Mouse (Mus musculus) embryonic facial prominence, embryonic 13.5 days (tissue): ENCODE results near the gene Cyp11a1. TPM values are rescaled to one million over a fixed set of nuclear protein-coding genes. Genes with fewer than 3 reads are reported as not detected.

ENCODE experiments used
- ATAC-seq: fragments of 200-750 bp; cut with Nextera tagmentation; 2 replicates; pipeline ENCODE4 v1.8.0; 2017; ENCODE audit warnings: low read depth; ENCODE audit not compliant: insufficient number of reproducible peaks, insufficient read depth, low FRiP score, low TSS enrichment
- H3K27ac ChIP-seq: fragments of 300-500 bp; sonication (generic); 2 replicates; pipeline ENCODE4 v1.5.1; 2015; ENCODE audit warnings: moderate library complexity, mild to moderate bottlenecking, inconsistent platforms
- H3K27me3 ChIP-seq: fragments of 300-500 bp; sonication (generic); 2 replicates; pipeline ENCODE4 v1.6.1; 2015; ENCODE audit warnings: mild to moderate bottlenecking, inconsistent platforms
- H3K36me3 ChIP-seq: fragments of 300-500 bp; sonication (generic); 2 replicates; pipeline ENCODE4 v1.6.1; 2015; ENCODE audit warnings: mild to moderate bottlenecking, inconsistent platforms
- H3K4me1 ChIP-seq: fragments of 300-500 bp; sonication (generic); 2 replicates; pipeline ENCODE4 v1.6.1; 2015; ENCODE audit warnings: inconsistent platforms
- H3K4me2 ChIP-seq: fragments of 300-500 bp; sonication (generic); 2 replicates; pipeline ENCODE4 v1.6.1; 2015; ENCODE audit warnings: moderate library complexity, mild to moderate bottlenecking, inconsistent platforms
- H3K4me3 ChIP-seq: fragments of 300-500 bp; sonication (generic); 2 replicates; pipeline ENCODE4 v1.5.1; 2015; ENCODE audit warnings: mild to moderate bottlenecking, inconsistent platforms
- H3K9ac ChIP-seq: fragments of 300-500 bp; sonication (generic); 2 replicates; pipeline ENCODE4 v1.6.1; 2015; ENCODE audit warnings: mild to moderate bottlenecking, inconsistent platforms
- H3K9me3 ChIP-seq: fragments of 300-500 bp; sonication (generic); 2 replicates; pipeline ENCODE4 v1.6.1; 2016; ENCODE audit warnings: inconsistent platforms
- WGBS: fragments of 180-500 bp; shearing (Covaris S2); methylation state at CpG from one replicate; pipeline ENCODE4 v1.1.7; 2015; ENCODE audit warnings: mixed read lengths; 5-methylcytosine and 5-hydroxymethylcytosine counted together
- polyA plus RNA-seq: library from polyadenylated mRNA; unstranded; fragments of >200 nt; fragmentation: Nextera tagmentation; extraction: Ambion mirVana; gene quantifications from 2 replicates; pipeline ENCODE4 v1.2.1, GENCODE M21; 2015

The Cyp11a1 gene
- polyA plus RNA-seq, 1 experiment from 2014 or later = 0.77 TPM

DNA sequence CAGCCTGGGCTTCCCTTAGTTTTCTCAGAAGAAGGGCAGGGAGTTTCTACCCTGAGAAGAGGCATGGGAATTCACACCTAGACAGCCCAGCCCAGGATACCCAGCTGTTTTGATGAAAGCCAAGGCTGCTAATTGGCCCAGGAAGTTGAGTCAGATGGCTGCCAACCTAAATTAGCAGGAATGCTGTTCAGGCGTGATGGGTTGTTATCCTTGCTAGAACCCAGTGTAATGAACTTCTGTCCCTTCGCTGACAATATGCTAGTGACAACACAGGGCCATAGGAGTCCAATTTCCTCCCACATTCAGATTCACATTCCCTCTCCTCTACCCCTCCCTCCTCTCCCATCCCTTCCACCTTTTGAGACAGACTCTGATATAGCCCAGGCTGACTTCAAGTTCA is 6.7 kb downstream of the Cyp11a1 start:
- Histone ChIP-seq H3K27me3 (no peaks in the 10 kb centered on the region; the same call in 1 of the 2 replicates), H3K27ac (no peak overlapping the region), H3K4me1 (peaks cover 15% of the 10 kb centered on the region), H3K9ac (no peak overlapping the region), H3K9me3 (no peaks in the 10 kb centered on the region), H3K36me3 (no peaks in the 10 kb centered on the region), H3K4me2 (no peak overlapping the region), H3K4me3 (no peak overlapping the region)
- no peak for ATAC-seq
- WGBS = 53% methylated on average over 2 of the region's 2 CpGs

GRCm38 (mm10) chr9:58014393-58015160 is 8.4 kb downstream of the Cyp11a1 start:
- Histone ChIP-seq H3K27ac (no peak overlapping the region), H3K4me2 (no peak overlapping the region), H3K4me3 (no peak overlapping the region), H3K36me3 (no peaks in the 10 kb centered on the region), H3K4me1 (peaks cover 6% of the 10 kb centered on the region), H3K9me3 (no peaks in the 10 kb centered on the region), H3K9ac (no peak overlapping the region), H3K27me3 (no peaks in the 10 kb centered on the region; the same call in 1 of the 2 replicates)
- ATAC-seq = no peak
- WGBS = 59% methylated on average over 8 of the region's 8 CpGs

GRCm38 (mm10) chr9:58015856-58016255 is 9.6 kb downstream of the Cyp11a1 start:
- 78% methylated on average over 6 of the region's 6 CpGs for WGBS
- Histone ChIP-seq H3K36me3 (no peaks in the 10 kb centered on the region), H3K4me1 (peaks cover 6% of the 10 kb centered on the region), H3K9me3 (no peaks in the 10 kb centered on the region), H3K9ac (no peak overlapping the region), H3K4me3 (no peak overlapping the region), H3K4me2 (no peak overlapping the region), H3K27ac (no peak overlapping the region), H3K27me3 (no peaks in the 10 kb centered on the region; the same call in 1 of the 2 replicates)
- ATAC-seq = no peak

DNA sequence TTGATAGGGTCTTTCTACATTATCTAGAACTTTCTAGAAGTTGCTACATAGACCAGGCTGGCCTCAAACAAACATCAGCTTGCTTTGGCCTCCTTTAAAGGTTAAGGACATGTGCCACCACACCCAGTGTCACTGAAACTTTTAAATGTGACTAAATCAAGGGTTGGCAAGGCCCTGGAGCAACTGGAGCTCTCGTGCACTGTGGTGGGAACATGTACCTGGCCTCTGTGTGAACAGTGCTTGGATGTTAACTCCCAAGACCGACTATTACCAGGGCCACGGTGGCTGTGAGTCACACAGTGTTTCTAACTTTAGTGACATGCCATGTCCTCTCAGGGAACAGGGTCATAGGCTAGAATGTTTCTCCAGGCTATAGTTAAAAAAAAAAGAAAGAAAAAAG is 10.8 kb downstream of the Cyp11a1 start:
- Histone ChIP-seq H3K36me3 (no peaks in the 10 kb centered on the region), H3K4me1 (no peaks in the 10 kb centered on the region), H3K27me3 (no peaks in the 10 kb centered on the region; the same call in 1 of the 2 replicates), H3K9me3 (no peaks in the 10 kb centered on the region), H3K4me2 (no peak overlapping the region), H3K4me3 (no peak overlapping the region), H3K27ac (no peak overlapping the region), H3K9ac (no peak overlapping the region)
- WGBS = 65% methylated on average over 3 of the region's 3 CpGs
- no peak for ATAC-seq

DNA sequence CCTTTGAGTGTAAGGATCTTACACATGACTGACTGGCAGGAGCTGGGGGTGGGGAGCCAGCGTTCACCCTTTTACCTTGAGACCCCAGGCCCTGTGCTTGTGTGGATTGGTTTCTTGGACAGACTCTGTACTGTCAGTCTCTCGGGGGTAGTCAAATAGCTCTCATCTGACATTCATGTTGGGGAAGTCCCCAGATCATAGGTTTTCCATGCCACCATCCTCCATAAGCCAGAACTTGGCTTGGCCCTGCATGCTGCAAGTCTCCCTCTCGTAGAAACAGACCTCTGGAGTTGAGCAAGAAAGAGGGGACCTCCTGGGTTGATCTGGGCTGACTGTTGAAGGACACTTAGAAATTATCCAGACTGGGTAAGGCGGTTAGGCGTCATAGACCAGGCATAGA is 12.2 kb downstream of the Cyp11a1 start:
- Histone ChIP-seq H3K9ac (no peak overlapping the region), H3K4me2 (no peak overlapping the region), H3K27ac (no peak overlapping the region), H3K4me1 (no peaks in the 10 kb centered on the region), H3K4me3 (no peak overlapping the region), H3K27me3 (no peaks in the 10 kb centered on the region; the same call in 1 of the 2 replicates), H3K9me3 (no peaks in the 10 kb centered on the region), H3K36me3 (no peaks in the 10 kb centered on the region)
- 84% methylated on average over 5 of the region's 5 CpGs for WGBS
- no peak for ATAC-seq

GRCm38 (mm10) chr9:58025995-58026394 is 19.8 kb downstream of the Cyp11a1 start:
- Histone ChIP-seq H3K27ac (no peak overlapping the region), H3K4me1 (no peaks in the 10 kb centered on the region), H3K4me3 (no peak overlapping the region), H3K36me3 (no peaks in the 10 kb centered on the region), H3K9ac (no peak overlapping the region), H3K27me3 (peaks cover 3% of the 10 kb centered on the region), H3K9me3 (no peaks in the 10 kb centered on the region), H3K4me2 (no peak overlapping the region)
- 90% methylated on average over 9 of the region's 9 CpGs for WGBS
- no peak for ATAC-seq

GRCm38 (mm10) chr9:58027426-58028180 is 21.4 kb downstream of the Cyp11a1 start:
- Histone ChIP-seq H3K4me2 (no peak overlapping the region), H3K4me1 (no peaks in the 10 kb centered on the region), H3K9me3 (no peaks in the 10 kb centered on the region), H3K27me3 (peaks cover 3% of the 10 kb centered on the region), H3K27ac (no peak overlapping the region), H3K4me3 (no peak overlapping the region), H3K9ac (no peak overlapping the region), H3K36me3 (no peaks in the 10 kb centered on the region)
- ATAC-seq = no peak
- WGBS = 42% methylated on average over 2 of the region's 2 CpGs

- no peak overlapping the region for H3K9ac ChIP-seq
- no peak for ATAC-seq
- WGBS = 70% methylated on average over 5 of the region's 5 CpGs
- H3K4me3 ChIP-seq = no peak overlapping the region
- H3K4me1 ChIP-seq = no peaks in the 10 kb centered on the region
- no peak overlapping the region for H3K4me2 ChIP-seq
- no peaks in the 10 kb centered on the region for H3K36me3 ChIP-seq
- H3K27ac ChIP-seq = no peak overlapping the region
- peaks cover 5% of the 10 kb centered on the region for H3K27me3 ChIP-seq
- H3K9me3 ChIP-seq = no peaks in the 10 kb centered on the region
These were observed 22.6 kb downstream of the Cyp11a1 start for GRCm38 (mm10) chr9:58028841-58029240.

DNA sequence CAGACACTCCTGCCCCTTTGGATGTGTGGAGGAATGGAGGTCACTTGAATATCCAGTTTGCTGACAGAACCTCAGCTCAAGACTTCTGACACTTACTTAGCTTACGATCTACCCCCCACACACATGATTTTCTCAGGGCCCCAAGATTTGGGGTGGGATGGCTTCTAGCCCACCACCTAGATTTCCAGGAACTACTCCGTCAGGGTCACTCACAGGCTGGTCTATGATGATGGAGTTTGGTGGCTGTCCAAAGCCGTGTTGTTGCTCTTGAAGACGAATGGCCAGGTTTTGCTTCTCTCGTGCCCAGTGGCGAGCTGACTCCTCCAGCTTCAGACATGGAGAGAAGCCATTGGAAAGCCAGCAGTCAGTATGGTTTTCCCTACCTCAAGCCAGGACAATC is 23.4 kb downstream of the Cyp11a1 start:
- H3K27me3 ChIP-seq = peaks cover 5% of the 10 kb centered on the region
- ATAC-seq = no peak
- no peak overlapping the region for H3K9ac ChIP-seq
- no peak overlapping the region for H3K27ac ChIP-seq
- no peaks in the 10 kb centered on the region for H3K9me3 ChIP-seq
- no peaks in the 10 kb centered on the region for H3K4me1 ChIP-seq
- H3K36me3 ChIP-seq = no peaks in the 10 kb centered on the region
- H3K4me2 ChIP-seq = no peak overlapping the region
- H3K4me3 ChIP-seq = no peak overlapping the region
- 86% methylated on average over 6 of the region's 6 CpGs for WGBS

DNA sequence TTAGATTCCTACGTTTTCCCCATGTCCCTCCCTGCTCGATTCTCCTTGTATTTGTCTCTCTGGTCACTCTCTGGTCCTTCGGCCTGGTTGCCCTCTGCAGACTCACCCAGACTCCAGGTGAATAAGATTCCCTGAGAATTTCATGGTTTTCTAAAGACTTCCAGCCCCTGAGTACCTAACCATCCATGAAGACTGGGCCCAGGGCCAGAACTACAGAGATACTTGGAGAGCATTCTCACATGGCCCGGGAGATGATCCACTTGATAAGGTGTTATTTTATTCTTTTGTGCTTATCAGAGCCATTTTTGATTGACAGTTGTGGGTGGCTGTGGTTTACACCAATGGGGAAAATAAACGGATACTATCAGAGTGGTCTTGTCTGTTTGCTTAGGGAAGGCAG is 25.7 kb downstream of the Cyp11a1 start:
- Histone ChIP-seq H3K36me3 (no peaks in the 10 kb centered on the region), H3K27ac (no peak overlapping the region), H3K4me1 (no peaks in the 10 kb centered on the region), H3K27me3 (peaks cover 10% of the 10 kb centered on the region), H3K4me2 (no peak overlapping the region), H3K9ac (no peak overlapping the region), H3K9me3 (no peaks in the 10 kb centered on the region), H3K4me3 (no peak overlapping the region)
- no peak for ATAC-seq
- 76% methylated on average over 5 of the region's 5 CpGs for WGBS

- H3K36me3 ChIP-seq = no peaks in the 10 kb centered on the region
- 70% methylated on average over 2 of the region's 2 CpGs for WGBS
- no peak for ATAC-seq
- peaks cover 4% of the 10 kb centered on the region; the same call in 1 of the 2 replicates for H3K4me1 ChIP-seq
- no peak overlapping the region for H3K4me2 ChIP-seq
- no peaks in the 10 kb centered on the region for H3K9me3 ChIP-seq
- H3K4me3 ChIP-seq = no peak overlapping the region
- H3K9ac ChIP-seq = no peak overlapping the region
- no peak overlapping the region for H3K27ac ChIP-seq
- peaks cover 29% of the 10 kb centered on the region for H3K27me3 ChIP-seq
These were observed 29.3 kb downstream of the Cyp11a1 start for GRCm38 (mm10) chr9:58035519-58035918.
